Mouse (Mus musculus): ENCODE data around the gene Lpin1. TPM values are rescaled to one million over a fixed set of nuclear protein-coding genes. Genes with fewer than 3 reads are reported as not detected.

Lpin1 gene
- polyA plus RNA-seq, 1 experiment from 2014 or later, result 8.1 TPM

DNA sequence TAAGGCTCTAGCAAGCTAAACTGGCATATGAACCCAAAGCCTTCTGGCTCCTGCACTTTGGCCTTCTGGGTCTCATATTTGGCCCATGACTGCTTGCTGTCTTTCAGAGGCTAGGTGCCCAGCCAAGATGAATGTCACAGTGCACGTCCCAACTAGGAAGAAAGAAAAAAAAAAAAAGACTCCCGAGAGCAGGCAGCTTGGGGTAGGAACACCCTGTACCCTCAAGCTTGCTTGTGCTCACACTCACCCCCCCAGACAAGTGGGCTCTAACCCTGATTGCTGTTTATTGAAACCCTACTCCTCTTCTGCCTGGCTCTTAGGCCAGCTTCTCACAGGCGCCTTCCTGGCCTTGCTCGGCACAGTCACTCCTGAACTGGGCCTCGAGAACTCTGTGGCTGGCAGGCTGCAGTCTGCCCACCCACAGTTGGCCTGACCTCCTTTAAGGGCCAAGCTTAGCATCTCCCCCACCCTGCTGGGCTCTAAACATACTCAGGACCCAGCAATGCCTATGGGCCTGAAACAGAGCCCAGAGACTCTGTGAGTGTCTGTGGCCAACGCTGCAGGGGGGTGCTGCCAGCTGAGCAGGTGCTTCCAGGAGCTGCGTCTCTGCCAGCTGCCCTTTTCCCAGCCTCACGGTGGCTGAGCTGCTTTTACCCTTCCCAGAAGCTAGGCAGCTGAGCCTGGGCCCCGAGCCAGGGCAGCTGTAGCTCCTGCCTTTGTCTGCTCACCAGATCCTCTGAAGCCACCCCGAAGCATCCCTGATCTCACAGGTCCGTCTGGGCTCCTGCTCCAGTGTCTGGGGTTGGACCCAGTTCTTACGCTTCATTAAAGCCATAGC, 33.0 kb upstream of the Lpin1 start:
- 44% methylated on average over 12 of the region's 12 CpGs for WGBS

DNA sequence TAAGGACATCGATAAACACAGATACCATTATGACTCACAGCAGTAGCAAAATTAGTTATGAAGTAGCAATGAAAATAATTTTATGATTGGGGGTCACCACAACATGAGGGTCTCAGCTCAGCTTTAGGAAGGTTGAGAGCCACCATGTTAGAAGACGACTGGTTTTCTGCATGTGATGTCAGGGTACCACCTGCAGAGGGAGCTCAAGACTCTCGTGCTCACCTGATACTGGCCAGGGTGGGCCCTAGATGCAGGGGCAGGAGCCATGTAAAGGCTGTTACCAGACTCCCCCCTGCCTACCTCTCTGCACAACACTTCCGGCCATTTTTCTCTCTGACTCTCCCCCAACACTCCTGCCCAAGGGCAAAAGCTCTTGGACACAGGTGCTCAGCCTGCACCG, 31.2 kb upstream of the Lpin1 start:
- H3K9ac ChIP-seq (ENCODE audit: low read length), result no peak overlapping the region
- no peaks in the 10 kb centered on the region for H3K4me1 ChIP-seq (replicated peaks; ENCODE audit: control insufficient read depth, insufficient read depth, low read length)
- no peak for ATAC-seq (ENCODE audit: low read depth)
- H3K27ac ChIP-seq (ENCODE audit: low read length), result no peak overlapping the region
- no peak overlapping the region for H3K4me2 ChIP-seq (ENCODE audit: low read depth, low read length)
- H3K4me3 ChIP-seq (ENCODE audit: low read length), result no peak overlapping the region
- H3K36me3 ChIP-seq (ENCODE audit: control insufficient read depth, insufficient read depth, low read length), result no peaks in the 10 kb centered on the region
- WGBS, result 59% methylated on average over 5 of the region's 5 CpGs
- no peaks in the 10 kb centered on the region for H3K9me3 ChIP-seq (ENCODE audit: control insufficient read depth, low read length)
- no peaks in the 10 kb centered on the region for H3K27me3 ChIP-seq (ENCODE audit: control insufficient read depth, insufficient read depth, low read depth, low read length)

More for the DNA sequence above, 33.0 kb upstream of the Lpin1 start:
- H3K4me2 ChIP-seq (ENCODE audit: low read depth, low read length), result no peak overlapping the region
- no peak overlapping the region for H3K9ac ChIP-seq (ENCODE audit: low read length)
- H3K27me3 ChIP-seq (ENCODE audit: control insufficient read depth, insufficient read depth, low read depth, low read length), result no peaks in the 10 kb centered on the region
- no peaks in the 10 kb centered on the region for H3K4me1 ChIP-seq (replicated peaks; ENCODE audit: control insufficient read depth, insufficient read depth, low read length)
- peak; percentile 49 for ATAC-seq (ENCODE audit: low read depth)
- no peaks in the 10 kb centered on the region for H3K9me3 ChIP-seq (ENCODE audit: control insufficient read depth, low read length)
- H3K4me3 ChIP-seq (ENCODE audit: low read length), result no peak overlapping the region
- no peaks in the 10 kb centered on the region for H3K36me3 ChIP-seq (ENCODE audit: control insufficient read depth, insufficient read depth, low read length)
- no peak overlapping the region for H3K27ac ChIP-seq (ENCODE audit: low read length)

DNA sequence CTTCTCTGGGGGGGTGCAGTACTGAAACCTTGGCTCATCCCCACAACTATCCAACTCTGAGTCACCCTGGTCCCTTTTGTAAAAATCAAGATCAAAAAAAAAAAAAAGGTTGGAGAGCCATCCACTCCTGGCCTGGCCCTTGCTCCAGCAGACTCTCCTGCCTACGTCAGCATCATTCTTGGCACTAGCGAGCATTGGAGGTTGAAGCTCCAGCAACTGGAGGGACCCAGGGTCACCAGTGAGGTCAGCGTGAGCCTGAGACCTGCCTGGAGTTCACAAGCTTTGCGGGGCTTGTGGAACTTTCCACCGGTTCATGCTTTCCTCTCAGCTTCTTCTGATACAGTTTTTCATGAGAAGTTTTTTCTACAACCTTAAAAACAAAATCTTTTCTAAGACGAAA, 29.3 kb upstream of the Lpin1 start:
- WGBS, result 84% methylated on average over 6 of the region's 6 CpGs
- no peak for ATAC-seq (ENCODE audit: low read depth)
- Histone ChIP-seq H3K9me3 (ENCODE audit: control insufficient read depth, low read length) (no peaks in the 10 kb centered on the region), H3K4me1 (replicated peaks; ENCODE audit: control insufficient read depth, insufficient read depth, low read length) (no peaks in the 10 kb centered on the region), H3K4me3 (ENCODE audit: low read length) (no peak overlapping the region), H3K36me3 (ENCODE audit: control insufficient read depth, insufficient read depth, low read length) (no peaks in the 10 kb centered on the region), H3K27ac (ENCODE audit: low read length) (no peak overlapping the region), H3K9ac (ENCODE audit: low read length) (no peak overlapping the region), H3K4me2 (ENCODE audit: low read depth, low read length) (no peak overlapping the region), H3K27me3 (ENCODE audit: control insufficient read depth, insufficient read depth, low read depth, low read length) (no peaks in the 10 kb centered on the region)

GRCm38 (mm10) chr12:16639078-16639771, 28.5 kb upstream of the Lpin1 start:
- Histone ChIP-seq H3K4me3 (ENCODE audit: low read length) (no peak overlapping the region), H3K9ac (ENCODE audit: low read length) (no peak overlapping the region), H3K27ac (ENCODE audit: low read length) (no peak overlapping the region), H3K4me2 (ENCODE audit: low read depth, low read length) (no peak overlapping the region), H3K27me3 (ENCODE audit: control insufficient read depth, insufficient read depth, low read depth, low read length) (no peaks in the 10 kb centered on the region), H3K9me3 (ENCODE audit: control insufficient read depth, low read length) (no peaks in the 10 kb centered on the region), H3K4me1 (replicated peaks; ENCODE audit: control insufficient read depth, insufficient read depth, low read length) (no peaks in the 10 kb centered on the region), H3K36me3 (ENCODE audit: control insufficient read depth, insufficient read depth, low read length) (no peaks in the 10 kb centered on the region)
- 61% methylated on average over 12 of the region's 12 CpGs for WGBS
- no peak for ATAC-seq (ENCODE audit: low read depth)

GRCm38 (mm10) chr12:16635816-16636215, 25.1 kb upstream of the Lpin1 start:
- no peaks in the 10 kb centered on the region for H3K27me3 ChIP-seq (ENCODE audit: control insufficient read depth, insufficient read depth, low read depth, low read length)
- H3K9me3 ChIP-seq (ENCODE audit: control insufficient read depth, low read length), result no peaks in the 10 kb centered on the region
- no peak overlapping the region for H3K4me2 ChIP-seq (ENCODE audit: low read depth, low read length)
- WGBS, result 58% methylated on average over 6 of the region's 6 CpGs
- no peak overlapping the region for H3K9ac ChIP-seq (ENCODE audit: low read length)
- no peak for ATAC-seq (ENCODE audit: low read depth)
- no peak overlapping the region for H3K4me3 ChIP-seq (ENCODE audit: low read length)
- H3K27ac ChIP-seq (ENCODE audit: low read length), result no peak overlapping the region
- H3K36me3 ChIP-seq (ENCODE audit: control insufficient read depth, insufficient read depth, low read length), result no peaks in the 10 kb centered on the region
- no peaks in the 10 kb centered on the region for H3K4me1 ChIP-seq (replicated peaks; ENCODE audit: control insufficient read depth, insufficient read depth, low read length)

DNA sequence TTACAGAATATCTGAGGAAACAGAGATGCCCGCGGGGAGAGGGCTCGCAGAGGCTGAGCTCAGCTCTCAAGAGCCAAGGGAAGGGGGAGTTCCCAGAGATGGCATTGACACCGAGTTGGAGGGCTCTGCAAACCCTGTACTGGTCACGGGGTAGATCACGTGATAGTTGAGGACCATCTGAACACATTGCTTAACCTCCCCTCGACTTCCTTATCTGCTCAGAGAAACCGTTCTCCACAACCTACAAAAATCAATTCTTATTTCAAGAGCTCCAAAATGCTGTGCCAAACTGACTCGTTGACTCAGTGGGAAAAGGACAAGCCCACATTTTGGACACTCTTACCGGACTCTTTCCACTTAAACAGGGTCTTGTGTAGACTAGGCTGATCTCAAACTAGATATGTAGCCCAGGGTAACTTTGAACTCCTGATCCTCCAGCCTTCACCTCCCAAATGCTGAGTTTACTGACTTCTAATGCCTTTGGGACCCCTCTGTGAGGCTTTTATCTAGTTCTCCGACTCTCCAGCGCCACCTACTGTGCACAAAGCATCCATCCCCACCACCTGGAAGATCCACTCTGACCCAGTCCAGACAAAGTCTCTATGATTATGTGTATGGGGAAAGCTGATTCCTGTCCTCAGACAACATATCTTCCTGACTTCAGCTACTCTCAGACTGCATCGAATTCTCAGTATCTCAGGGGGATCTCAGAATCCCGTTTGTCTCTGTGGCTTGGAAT, 23.5 kb upstream of the Lpin1 start:
- peak; percentile 68 for ATAC-seq (ENCODE audit: low read depth)

DNA sequence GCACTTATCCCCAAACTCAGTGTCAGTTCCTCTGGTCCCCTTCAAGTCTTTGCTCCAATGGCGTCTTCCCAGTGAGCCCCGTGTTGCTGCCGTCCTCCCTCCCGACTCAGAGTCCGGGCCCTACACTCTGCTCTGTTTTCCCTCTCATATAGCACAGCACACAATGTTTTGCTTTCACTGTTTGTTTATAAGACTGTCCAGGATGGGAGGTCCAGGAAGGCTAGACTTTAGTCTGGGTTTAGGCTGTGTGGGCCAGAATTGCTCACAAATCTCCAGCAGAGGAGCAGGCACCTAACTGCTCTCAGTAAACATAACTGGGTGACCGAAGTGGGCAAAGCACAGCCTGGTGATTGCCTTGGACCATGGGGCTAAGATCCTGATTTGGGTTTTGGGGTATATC, 22.5 kb upstream of the Lpin1 start:
- Histone ChIP-seq H3K9ac (ENCODE audit: low read length) (no peak overlapping the region), H3K4me1 (replicated peaks; ENCODE audit: control insufficient read depth, insufficient read depth, low read length) (no peaks in the 10 kb centered on the region), H3K4me2 (ENCODE audit: low read depth, low read length) (no peak overlapping the region), H3K4me3 (ENCODE audit: low read length) (no peak overlapping the region), H3K9me3 (ENCODE audit: control insufficient read depth, low read length) (no peaks in the 10 kb centered on the region), H3K36me3 (ENCODE audit: control insufficient read depth, insufficient read depth, low read length) (no peaks in the 10 kb centered on the region), H3K27ac (ENCODE audit: low read length) (no peak overlapping the region), H3K27me3 (ENCODE audit: control insufficient read depth, insufficient read depth, low read depth, low read length) (no peaks in the 10 kb centered on the region)
- WGBS, result 64% methylated on average over 6 of the region's 6 CpGs
- peak; percentile 76 for ATAC-seq (ENCODE audit: low read depth)

More for the DNA sequence above, 23.5 kb upstream of the Lpin1 start:
- Histone ChIP-seq H3K4me2 (ENCODE audit: low read depth, low read length) (no peak overlapping the region), H3K27ac (ENCODE audit: low read length) (no peak overlapping the region), H3K4me1 (replicated peaks; ENCODE audit: control insufficient read depth, insufficient read depth, low read length) (no peaks in the 10 kb centered on the region), H3K27me3 (ENCODE audit: control insufficient read depth, insufficient read depth, low read depth, low read length) (no peaks in the 10 kb centered on the region), H3K9me3 (ENCODE audit: control insufficient read depth, low read length) (no peaks in the 10 kb centered on the region), H3K36me3 (ENCODE audit: control insufficient read depth, insufficient read depth, low read length) (no peaks in the 10 kb centered on the region), H3K9ac (ENCODE audit: low read length) (no peak overlapping the region), H3K4me3 (ENCODE audit: low read length) (no peak overlapping the region)
- WGBS, result 48% methylated on average over 14 of the region's 14 CpGs

GRCm38 (mm10) chr12:16631423-16631822, 20.7 kb upstream of the Lpin1 start:
- Histone ChIP-seq H3K4me3 (ENCODE audit: low read length) (no peak overlapping the region), H3K4me2 (ENCODE audit: low read depth, low read length) (no peak overlapping the region), H3K27me3 (ENCODE audit: control insufficient read depth, insufficient read depth, low read depth, low read length) (no peaks in the 10 kb centered on the region), H3K9ac (ENCODE audit: low read length) (no peak overlapping the region), H3K36me3 (ENCODE audit: control insufficient read depth, insufficient read depth, low read length) (no peaks in the 10 kb centered on the region), H3K9me3 (ENCODE audit: control insufficient read depth, low read length) (no peaks in the 10 kb centered on the region), H3K4me1 (replicated peaks; ENCODE audit: control insufficient read depth, insufficient read depth, low read length) (no peaks in the 10 kb centered on the region), H3K27ac (ENCODE audit: low read length) (no peak overlapping the region)
- no peak for ATAC-seq (ENCODE audit: low read depth)
- WGBS, result 76% methylated on average over 2 of the region's 2 CpGs

DNA sequence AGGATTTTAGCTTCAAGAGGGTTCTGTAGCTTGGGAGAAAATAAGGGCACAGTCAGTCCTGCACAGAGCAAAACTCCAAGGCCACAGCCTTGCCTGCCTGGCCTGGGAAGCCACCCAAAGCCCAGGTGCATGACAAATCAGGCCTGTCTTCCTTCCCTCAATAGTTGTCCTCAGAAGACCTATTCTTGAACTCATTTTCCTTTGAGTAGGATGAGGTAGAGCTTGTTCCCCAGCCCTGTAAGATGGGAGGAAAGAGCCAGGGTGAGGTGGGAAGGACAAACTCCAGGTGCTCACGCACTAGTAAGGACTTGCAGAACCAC, 20.1 kb upstream of the Lpin1 start:
- no peaks in the 10 kb centered on the region for H3K36me3 ChIP-seq (ENCODE audit: control insufficient read depth, insufficient read depth, low read length)
- H3K4me3 ChIP-seq (ENCODE audit: low read length), result no peak overlapping the region
- WGBS, result 83% methylated on average over 1 of the region's 1 CpGs
- ATAC-seq (ENCODE audit: low read depth), result no peak
- H3K27me3 ChIP-seq (ENCODE audit: control insufficient read depth, insufficient read depth, low read depth, low read length), result no peaks in the 10 kb centered on the region
- H3K9ac ChIP-seq (ENCODE audit: low read length), result no peak overlapping the region
- no peak overlapping the region for H3K4me2 ChIP-seq (ENCODE audit: low read depth, low read length)
- H3K27ac ChIP-seq (ENCODE audit: low read length), result no peak overlapping the region
- H3K9me3 ChIP-seq (ENCODE audit: control insufficient read depth, low read length), result no peaks in the 10 kb centered on the region
- H3K4me1 ChIP-seq (replicated peaks; ENCODE audit: control insufficient read depth, insufficient read depth, low read length), result no peaks in the 10 kb centered on the region

Measured in lung, embryonic 16.5 days (tissue).